Mouse (Mus musculus): ENCODE measurements at regions not wholly inside any gene's neighbourhood (a gene's known extent, or its start where the extent isn't known, plus 50 kb on each side); places are given as distances from the start of the nearest gene placed in this dataset.
A peak's percentile ranks its signal among the peaks of the same experiment; 100 is the strongest.

DNA sequence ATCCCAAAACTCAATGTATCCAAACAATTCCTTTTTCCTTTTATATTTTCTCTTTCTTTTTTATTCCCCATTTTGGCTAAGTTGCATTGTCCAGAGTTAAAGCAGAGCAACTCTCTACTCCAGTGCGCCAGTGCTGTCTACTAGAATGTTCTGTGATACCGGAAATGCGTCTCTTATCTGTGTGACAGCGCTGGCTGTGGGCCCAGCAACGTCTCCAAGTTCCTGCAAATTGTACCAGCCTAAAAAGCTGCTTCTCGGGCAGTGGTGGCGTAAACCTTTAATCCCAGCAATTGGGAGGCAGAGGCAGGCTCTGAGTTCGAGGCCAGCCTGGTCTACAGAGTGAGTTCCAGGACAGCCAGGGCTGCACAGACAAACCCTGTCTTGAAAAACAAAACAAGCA is 59.4 kb downstream of the Cox18 start:
- no peak for ATAC-seq (ENCODE audit: low TSS enrichment)

- no peak for ATAC-seq (ENCODE audit: low TSS enrichment)
These were observed 60.6 kb downstream of the Cox18 start for GRCm38 (mm10) chr5:90163033-90163859.

DNA sequence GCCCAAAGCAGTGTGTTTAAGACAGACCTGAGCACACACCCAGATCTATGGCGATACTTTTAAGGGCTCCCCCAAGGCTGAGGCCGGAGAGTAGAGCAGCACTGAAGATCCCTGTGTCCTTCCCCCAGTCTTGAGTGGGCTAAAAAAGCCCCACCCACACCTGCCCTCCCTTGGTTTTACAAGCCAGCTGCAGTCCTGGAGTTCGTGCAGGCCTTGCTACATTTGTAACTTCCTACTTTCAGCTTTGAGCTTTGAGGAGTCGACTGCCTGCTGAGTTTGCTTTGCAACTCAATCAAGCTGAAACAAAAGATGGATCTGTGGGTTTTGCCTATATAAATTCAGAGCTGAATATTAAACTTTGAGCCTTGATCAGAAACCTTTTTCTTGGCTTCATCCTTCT is 63.5 kb downstream of the Cox18 start:
- no peak for ATAC-seq (ENCODE audit: low TSS enrichment)

- no peak for ATAC-seq (ENCODE audit: low TSS enrichment)
These were observed 67.3 kb downstream of the Cox18 start for GRCm38 (mm10) chr5:90156522-90156921.

- no peak for ATAC-seq (ENCODE audit: low TSS enrichment)
These were observed 73.9 kb downstream of the Cox18 start for GRCm38 (mm10) chr5:90149611-90150532.

GRCm38 (mm10) chr5:90135971-90136370 is 87.8 kb downstream of the Cox18 start:
- no peak for ATAC-seq (ENCODE audit: low TSS enrichment)

- ATAC-seq (ENCODE audit: low TSS enrichment) = no peak
These were observed 116.8 kb downstream of the Cox18 start for GRCm38 (mm10) chr5:90107036-90107435.

DNA sequence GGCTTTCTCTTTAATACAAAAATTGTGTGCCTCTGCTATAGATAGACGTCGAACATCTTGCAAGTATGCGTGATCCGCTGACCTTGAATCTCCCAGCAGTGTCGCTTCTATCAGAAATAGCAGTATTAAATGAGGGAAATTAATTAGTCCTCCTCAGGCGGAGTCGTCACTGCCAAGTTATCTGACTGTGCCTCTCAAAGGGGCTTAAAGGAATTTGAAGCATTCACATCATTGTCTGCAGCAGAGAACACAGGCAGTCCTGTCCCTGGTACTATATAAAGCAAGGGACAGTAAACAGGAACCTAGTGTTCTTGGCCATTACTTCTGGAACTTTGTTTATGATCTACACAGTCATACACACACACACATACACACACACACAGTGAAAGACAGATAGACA is 119.1 kb downstream of the Cox18 start:
- ATAC-seq (ENCODE audit: low TSS enrichment) = no peak

- no peak for ATAC-seq (ENCODE audit: low TSS enrichment)
These were observed 135.3 kb downstream of the Cox18 start for GRCm38 (mm10) chr5:90088541-90088940.

DNA sequence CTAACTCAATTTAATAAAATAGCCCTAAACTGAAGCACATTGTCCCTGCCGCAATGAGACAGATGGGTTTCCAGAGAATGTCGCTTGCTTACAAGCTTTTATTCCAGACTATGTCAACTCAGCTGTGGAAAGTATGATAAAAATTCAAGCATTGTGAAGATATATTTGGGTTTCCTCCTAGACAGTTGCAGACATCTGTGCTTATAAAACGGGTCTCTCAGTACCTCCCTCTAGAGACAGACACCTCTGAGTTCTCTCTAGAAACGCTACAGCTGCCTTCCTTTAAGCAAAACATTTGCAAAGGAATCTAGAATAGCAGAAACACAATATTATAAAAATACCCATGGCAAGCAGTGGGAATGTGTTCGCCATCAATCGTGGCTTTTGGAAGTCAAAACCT is 137.3 kb downstream of the Cox18 start:
- ATAC-seq (ENCODE audit: low TSS enrichment) = peak; percentile 62; the same call in 1 of the 2 replicates

- no peak for ATAC-seq (ENCODE audit: low TSS enrichment)
These were observed 146.7 kb downstream of the Cox18 start for GRCm38 (mm10) chr5:90077025-90077536.

DNA sequence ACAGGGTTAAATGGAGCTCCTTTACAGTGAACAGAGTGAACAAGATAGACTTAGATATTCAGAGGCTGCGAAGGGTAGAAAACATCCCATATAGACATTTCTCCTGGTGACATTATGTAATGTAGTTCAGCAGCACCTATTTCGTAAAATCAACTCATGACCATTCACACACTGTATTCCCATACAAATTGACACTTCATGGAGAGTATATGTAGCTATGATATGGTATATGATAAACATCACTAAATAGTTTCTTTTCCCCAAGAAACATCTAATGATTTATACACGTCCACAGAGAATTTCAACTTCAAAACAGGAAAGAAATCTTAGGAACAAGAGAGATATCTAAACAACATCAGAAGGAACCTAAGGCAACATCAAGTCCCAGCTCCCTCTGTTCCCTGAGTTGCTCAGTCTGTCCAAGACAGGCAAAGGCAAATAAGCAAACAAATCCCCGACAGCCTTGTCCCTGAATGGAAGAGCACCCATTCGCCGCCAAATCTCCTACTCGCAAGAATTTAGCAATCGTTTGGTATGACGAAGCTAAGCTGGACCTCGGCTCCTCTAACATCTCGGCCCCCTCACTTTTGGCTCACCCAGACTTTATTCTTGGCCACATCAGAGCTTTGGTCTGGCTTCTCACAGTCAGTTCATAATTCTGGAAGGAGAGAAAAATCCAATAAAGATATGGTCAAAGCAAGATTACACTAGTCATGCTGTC is 148.0 kb downstream of the Cox18 start:
- ATAC-seq (ENCODE audit: low TSS enrichment) = no peak

DNA sequence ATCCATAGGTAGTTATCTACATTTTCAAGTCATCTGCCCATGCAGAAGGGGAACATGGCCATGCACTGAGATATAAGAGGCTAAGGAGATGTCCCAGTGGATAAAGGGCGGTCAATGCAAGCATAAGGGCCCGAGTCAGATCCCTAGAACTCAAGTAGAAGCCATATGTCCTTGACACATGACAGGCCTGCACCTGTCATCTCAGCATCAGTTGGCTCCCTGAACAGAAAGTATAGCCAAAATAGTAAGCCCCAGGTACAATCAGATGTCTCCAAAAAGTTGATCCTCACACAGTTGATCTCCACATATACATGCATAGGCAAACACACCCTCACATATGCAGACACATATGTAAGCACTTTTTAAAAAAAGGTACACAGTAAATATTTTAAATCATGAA is 152.0 kb downstream of the Cox18 start:
- no peak for ATAC-seq (ENCODE audit: low TSS enrichment)

- ATAC-seq (ENCODE audit: low TSS enrichment) = no peak
These were observed 155.2 kb downstream of the Cox18 start for GRCm38 (mm10) chr5:90068601-90069000.

DNA sequence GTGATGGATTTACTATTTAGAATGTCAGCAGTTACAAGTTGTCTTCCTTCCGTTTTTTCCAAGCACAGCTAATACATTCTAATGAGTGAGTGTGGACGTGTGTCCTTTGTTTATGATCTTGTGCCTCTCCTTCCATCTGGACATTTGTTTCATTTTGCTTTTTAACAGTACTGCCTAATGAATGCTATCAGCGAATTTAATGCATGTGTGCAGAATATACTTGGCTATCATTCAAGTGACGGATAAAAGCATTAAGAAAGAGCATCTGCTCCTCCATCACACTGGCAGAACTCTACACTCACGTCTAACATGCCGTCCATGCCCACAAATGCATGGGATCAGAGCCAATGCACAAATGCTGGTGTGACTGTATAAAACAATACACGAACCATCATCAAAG is 156.0 kb downstream of the Cox18 start:
- no peak for ATAC-seq (ENCODE audit: low TSS enrichment)

- peak; percentile 38; the same call in 1 of the 2 replicates for ATAC-seq (ENCODE audit: low TSS enrichment)
These were observed 157.8 kb downstream of the Cox18 start for GRCm38 (mm10) chr5:90065884-90066615.

- ATAC-seq (ENCODE audit: low TSS enrichment) = peak; percentile 59; the same call in 1 of the 2 replicates
These were observed 168.1 kb downstream of the Cox18 start for GRCm38 (mm10) chr5:90055686-90056085.

- ATAC-seq (ENCODE audit: low TSS enrichment) = no peak
These were observed 169.4 kb upstream of the Adamts3 start for GRCm38 (mm10) chr5:90052516-90052915.

GRCm38 (mm10) chr5:90049856-90050255 is 166.7 kb upstream of the Adamts3 start:
- ATAC-seq (ENCODE audit: low TSS enrichment) = no peak

- no peak for ATAC-seq (ENCODE audit: low TSS enrichment)
These were observed 159.6 kb upstream of the Adamts3 start for GRCm38 (mm10) chr5:90042781-90043180.

DNA sequence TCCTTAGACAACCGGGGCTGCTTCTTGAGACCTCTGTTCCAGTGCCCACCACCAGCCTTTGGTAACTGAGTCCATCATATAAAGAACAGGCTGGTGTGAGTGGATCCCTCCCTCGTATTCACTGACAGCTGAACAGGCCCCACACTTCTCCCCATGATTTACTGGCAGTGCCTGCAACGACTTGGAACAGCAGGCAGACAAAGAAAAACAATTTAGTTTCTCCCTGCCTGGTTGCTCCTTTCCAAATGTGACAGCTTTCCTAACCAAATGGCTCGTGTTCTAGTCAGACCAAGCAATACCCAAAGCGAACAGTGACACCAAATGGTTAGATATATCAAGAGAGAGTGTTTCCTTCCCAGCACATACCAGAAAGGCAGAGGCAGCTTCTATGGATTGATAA is 150.0 kb upstream of the Adamts3 start:
- ATAC-seq (ENCODE audit: low TSS enrichment) = peak; percentile 67
